Mouse (Mus musculus) intestine, embryonic 14.5 days (tissue): ENCODE measurements around the gene Gm45337. TPM values are rescaled to one million over a fixed set of nuclear protein-coding genes. Genes with fewer than 3 reads are reported as not detected.
A peak's percentile ranks its signal among the peaks of the same experiment; 100 is the strongest.

Experiments
- ATAC-seq: fragments of 200-750 bp; cut with Nextera tagmentation; replicated peaks from 2 replicates; pipeline ENCODE4 v1.8.0; 2017; ENCODE audit warnings: low read depth, moderate number of reproducible peaks, moderate TSS enrichment, moderate library complexity; ENCODE audit not compliant: low FRiP score, low TSS enrichment
- DNase-seq: peaks from one replicate; pipeline ENCODE4 v3.0.0-alpha.2; 2018; ENCODE audit warnings: low spot score
- H3K27ac ChIP-seq: fragments of 300-500 bp; sonication (generic); 2 replicates; pipeline ENCODE4 v1.5.1; 2014; ENCODE audit warnings: low read depth, mild to moderate bottlenecking, control low read depth
- H3K27me3 ChIP-seq: fragments of 300-500 bp; sonication (generic); replicated peaks from 2 replicates; pipeline ENCODE4 v1.6.1; 2014; ENCODE audit warnings: low read length, control low read depth; ENCODE audit not compliant: control insufficient read depth, insufficient read depth
- H3K36me3 ChIP-seq: fragments of 300-500 bp; sonication (generic); 2 replicates; pipeline ENCODE4 v1.6.1; 2014; ENCODE audit warnings: low read length, control low read depth; ENCODE audit not compliant: control insufficient read depth, insufficient read depth
- H3K4me1 ChIP-seq: fragments of 300-500 bp; sonication (generic); replicated peaks from 2 replicates; pipeline ENCODE4 v1.6.1; 2014; ENCODE audit warnings: low read length, control low read depth, mixed read lengths; ENCODE audit not compliant: control insufficient read depth, insufficient read depth
- H3K4me2 ChIP-seq: fragments of 300-500 bp; sonication (generic); 2 replicates; pipeline ENCODE4 v1.6.1; 2014; ENCODE audit warnings: low read length
- H3K4me3 ChIP-seq: fragments of 300-500 bp; sonication (generic); 2 replicates; pipeline ENCODE4 v1.5.1; 2014; ENCODE audit warnings: low read depth, low read length, control low read depth, mixed read lengths
- H3K9ac ChIP-seq: fragments of 300-500 bp; sonication (generic); 2 replicates; pipeline ENCODE4 v1.6.1; 2014; ENCODE audit warnings: mild to moderate bottlenecking, low read length
- H3K9me3 ChIP-seq: fragments of 300-500 bp; sonication (generic); 2 replicates; pipeline ENCODE4 v1.6.1; 2016; ENCODE audit warnings: low read length, control low read depth; ENCODE audit not compliant: control insufficient read depth
- WGBS: fragments of 180-500 bp; shearing (Covaris S2); extraction: QIAGEN DNeasy Blood & Tissue Kit; methylation state at CpG from one replicate; pipeline ENCODE4 v1.1.7; 2014; 5-methylcytosine and 5-hydroxymethylcytosine counted together
- polyA plus RNA-seq: library from polyadenylated mRNA; unstranded; fragments of >200 nt; fragmentation: Nextera tagmentation; extraction: Ambion mirVana; gene quantifications from 2 replicates; pipeline ENCODE4 v1.2.1, GENCODE M21; 2014

Gm45337 gene
- polyA plus RNA-seq, 1 experiment from 2014 or later, result not detected

GRCm38 (mm10) chr7:142094301-142095143, 49.9 kb downstream of the Gm45337 start:
- Histone ChIP-seq H3K4me1 (no peaks in the 10 kb centered on the region; the same call in 1 of the 2 replicates), H3K4me2 (peak overlapping the region; percentile 93), H3K27me3 (peaks cover 46% of the 10 kb centered on the region), H3K27ac (no peak overlapping the region), H3K9me3 (no peaks in the 10 kb centered on the region), H3K9ac (peak overlapping the region; percentile 76), H3K4me3 (peak overlapping the region; percentile 69), H3K36me3 (no peaks in the 10 kb centered on the region)
- under 1% methylated on average over 86 of the region's 89 CpGs for WGBS
- ATAC-seq (peak; percentile 12; the same call in 1 of the 2 replicates), DNase-seq (peak; percentile 81)

- H3K4me1 ChIP-seq, result no peaks in the 10 kb centered on the region; the same call in 1 of the 2 replicates
- peak overlapping the region; percentile 76; the same call in 1 of the 2 replicates for H3K9ac ChIP-seq
- peak overlapping the region; percentile 69 for H3K4me3 ChIP-seq
- DNase-seq, result no peak
- no peak for ATAC-seq
- WGBS, result 35% methylated on average over 6 of the region's 6 CpGs
- no peak overlapping the region for H3K27ac ChIP-seq
- peak overlapping the region; percentile 93 for H3K4me2 ChIP-seq
- no peaks in the 10 kb centered on the region for H3K9me3 ChIP-seq
- H3K27me3 ChIP-seq, result peaks cover 46% of the 10 kb centered on the region
- no peaks in the 10 kb centered on the region for H3K36me3 ChIP-seq
These were observed 50.6 kb downstream of the Gm45337 start for GRCm38 (mm10) chr7:142093696-142094240.

Other genes with a start within 250 kb of the Gm45337 start
- gene Tollip, start 226.1 kb downstream of the Gm45337 start, polyA plus RNA-seq, result 47.4 and 48.1 TPM in 2 replicates
- 2.1 and 2.2 TPM in 2 replicates for gene Brsk2, start 194.9 kb downstream of the Gm45337 start, polyA plus RNA-seq
- 63.0 and 64.8 TPM in 2 replicates for gene Mob2, start 83.5 kb downstream of the Gm45337 start, polyA plus RNA-seq
- 8.1 and 8.8 TPM in 2 replicates for gene Dusp8, start 48.8 kb downstream of the Gm45337 start, polyA plus RNA-seq
- not detected in 2 replicates for gene Gm45618, start 23.9 kb downstream of the Gm45337 start, polyA plus RNA-seq
- not detected in 2 replicates for gene Gm39115, start 8.6 kb downstream of the Gm45337 start, polyA plus RNA-seq
- not detected in 2 replicates for gene Gm29735, start 12.5 kb upstream of the Gm45337 start, polyA plus RNA-seq
- gene Gm4553, start 21.1 kb upstream of the Gm45337 start, polyA plus RNA-seq, result not detected in 2 replicates
- not detected in 2 replicates for gene Krtap5-2, start 31.4 kb upstream of the Gm45337 start, polyA plus RNA-seq
- not detected in 2 replicates for gene Gm10153, start 45.8 kb upstream of the Gm45337 start, polyA plus RNA-seq
- not detected in 2 replicates for gene Krtap5-3, start 56.8 kb upstream of the Gm45337 start, polyA plus RNA-seq
- gene Gm7579, start 67.3 kb upstream of the Gm45337 start, polyA plus RNA-seq, result not detected in 2 replicates
- gene Krtap5-5, start 85.4 kb upstream of the Gm45337 start, polyA plus RNA-seq, result not detected in 2 replicates
- not detected in 2 replicates for gene Gm40460, start 96.5 kb upstream of the Gm45337 start, polyA plus RNA-seq
- gene Gm2431, start 113.7 kb upstream of the Gm45337 start, polyA plus RNA-seq, result not detected in 2 replicates
- gene Gm4559, start 129.8 kb upstream of the Gm45337 start, polyA plus RNA-seq, result not detected in 2 replicates
- gene Krtap5-1, start 152.5 kb upstream of the Gm45337 start, polyA plus RNA-seq, result 0.42 TPM in 1 of 2 replicates, not detected in the other
- not detected in 2 replicates for gene Krtap5-4, start 158.9 kb upstream of the Gm45337 start, polyA plus RNA-seq
- 1.7 and 2.1 TPM in 2 replicates for gene Ifitm10, start 229.1 kb upstream of the Gm45337 start, polyA plus RNA-seq
- 0.54 TPM in 1 of 2 replicates, not detected in the other for gene Gm49369, start 238.1 kb upstream of the Gm45337 start, polyA plus RNA-seq
- 245 and 248 TPM in 2 replicates for gene Ctsd, start 243.4 kb upstream of the Gm45337 start, polyA plus RNA-seq